Mouse (Mus musculus) gastrocnemius, adult 18-20 months (tissue): ENCODE results near the gene Gm42417. TPM values are rescaled to one million over a fixed set of nuclear protein-coding genes. Genes with fewer than 3 reads are reported as not detected.
"Not testable (repeated sequence)": the region's sequence is repeated elsewhere in the genome, so short reads cannot be mapped to it uniquely, and the experiment has no call there.

Source experiments
- DNase-seq: peaks from one replicate; pipeline ENCODE4 v3.0.0; 2021; ENCODE audit warnings: low spot score
- total RNA-seq, 2 experiments: library from RNA; stranded (reverse); gene quantifications; 2 replicates each; pipeline ENCODE4 v1.2.3; 2021

Gm42417 gene
- total RNA-seq, 2 experiments from 2014 or later, result 1,348 to 1,458 TPM

- no peak for DNase-seq
These were observed 6.8 kb upstream of the Gm42417 start for GRCm38 (mm10) chr1:36545845-36546600.

GRCm38 (mm10) chr1:36545382-36545781 is 6.2 kb upstream of the Gm42417 start:
- no peak for DNase-seq

GRCm38 (mm10) chr1:36542925-36543324 is 3.7 kb upstream of the Gm42417 start:
- DNase-seq, result no peak

- DNase-seq, result no peak
These were observed 2.6 kb upstream of the Gm42417 start for GRCm38 (mm10) chr1:36541844-36542243.

- no peak for DNase-seq
These were observed 1.6 kb upstream of the Gm42417 start for GRCm38 (mm10) chr1:36540807-36541206.

- DNase-seq, result peak; percentile 68
These were observed 903 bp upstream of the Gm42417 start for GRCm38 (mm10) chr1:36540132-36540531.

GRCm38 (mm10) chr1:36538727-36539126 is 502 bp downstream of the Gm42417 start:
- DNase-seq, result no peak

- not testable (repeated sequence) for DNase-seq
These were observed 2.4 kb downstream of the Gm42417 start, which contains the start of gene Ankrd23 for GRCm38 (mm10) chr1:36536783-36537182. Gene Ankrd23 (minus strand): TSS chr1:36536883.

- DNase-seq, result no peak
These were observed 2.9 kb downstream of the Gm42417 start for GRCm38 (mm10) chr1:36536397-36536728.

GRCm38 (mm10) chr1:36535477-36536396 is 3.5 kb downstream of the Gm42417 start:
- peak; percentile 91 for DNase-seq

- DNase-seq, result peak; percentile 77
These were observed 4.6 kb downstream of the Gm42417 start for GRCm38 (mm10) chr1:36534595-36535058.

- DNase-seq, result no peak
These were observed 5.7 kb downstream of the Gm42417 start for GRCm38 (mm10) chr1:36533546-36533945.

GRCm38 (mm10) chr1:36531461-36531860 is 7.8 kb downstream of the Gm42417 start:
- peak; percentile 37 for DNase-seq

- DNase-seq, result no peak
These were observed 8.3 kb downstream of the Gm42417 start for GRCm38 (mm10) chr1:36530962-36531361.

GRCm38 (mm10) chr1:36530485-36530884 is 8.7 kb downstream of the Gm42417 start:
- peak; percentile 50 for DNase-seq

GRCm38 (mm10) chr1:36529875-36530274 is 9.4 kb downstream of the Gm42417 start:
- DNase-seq, result no peak

- peak; percentile 52 for DNase-seq
These were observed 10.0 kb downstream of the Gm42417 start for GRCm38 (mm10) chr1:36529274-36529673.

- DNase-seq, result peak; percentile 59
These were observed 10.9 kb downstream of the Gm42417 start for GRCm38 (mm10) chr1:36528351-36528750.

GRCm38 (mm10) chr1:36526903-36527302 is 12.3 kb downstream of the Gm42417 start:
- DNase-seq, result no peak

GRCm38 (mm10) chr1:36525774-36526173 is 13.5 kb downstream of the Gm42417 start:
- DNase-seq, result no peak

GRCm38 (mm10) chr1:36524058-36524457 is 15.2 kb downstream of the Gm42417 start:
- no peak for DNase-seq

GRCm38 (mm10) chr1:36523332-36524013 is 15.8 kb downstream of the Gm42417 start:
- DNase-seq, result peak; percentile 71
